Mouse (Mus musculus): ENCODE measurements around the gene Fgf14.

DNA sequence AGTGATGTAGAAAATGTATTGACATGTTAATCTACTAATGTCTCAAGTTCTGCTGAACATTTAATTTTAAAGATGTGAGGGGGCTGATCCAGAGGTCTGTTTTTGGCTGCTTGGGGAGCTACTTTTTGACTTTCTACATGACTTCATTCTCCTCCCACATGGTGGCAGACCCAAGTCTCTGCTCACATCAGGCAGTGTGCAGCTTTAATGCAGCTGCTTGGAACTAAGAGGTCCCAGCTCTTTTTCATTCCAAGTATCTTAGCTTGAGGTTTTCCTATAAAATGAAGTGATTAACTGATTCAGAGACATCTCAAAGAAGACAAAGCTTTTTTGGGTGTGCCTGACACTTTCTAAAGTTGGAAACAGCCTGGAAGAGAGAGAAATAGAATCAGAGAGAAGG, 232.1 kb downstream of the Fgf14 start:
- TF ChIP-seq TAL1 (IDR thresholded peaks at IDR 0.05; ENCODE audit: low read length), result no peak
- no peak for TF ChIP-seq POLR2A (IDR thresholded peaks at IDR 0.05; ENCODE audit: control insufficient read depth in 1 of 2, insufficient read depth in 1 of 2, low read depth in 1 of 2, low read length in 2 of 2, poor library complexity in 1 of 2)
- TF ChIP-seq ZC3H11A (IDR thresholded peaks at IDR 0.05; ENCODE audit: low read depth, low read length), result no peak
- TF ChIP-seq CTCF (IDR thresholded peaks at IDR 0.05 in 2 of 3, conservative IDR thresholded peaks at IDR 0.05 in 1 of 3; ENCODE audit: control insufficient read depth in 1 of 3, insufficient read depth in 1 of 3, low read depth in 2 of 3, low read length in 3 of 3, poor library complexity in 1 of 3, severe bottlenecking in 1 of 3), result no peak

All from MEL (cell line).